Mouse (Mus musculus) liver, embryonic 14.5 days (tissue): ENCODE results near the gene Gpr153. TPM values are rescaled to one million over a fixed set of nuclear protein-coding genes. Genes with fewer than 3 reads are reported as not detected.

Source experiments
- ATAC-seq: fragments of 200-750 bp; cut with Nextera tagmentation; 2 replicates; pipeline ENCODE4 v1.8.0; 2017; ENCODE audit warnings: moderate number of reproducible peaks, mild to moderate bottlenecking, moderate library complexity; ENCODE audit not compliant: insufficient read depth
- DNase-seq, 3 experiments: peaks; one replicate each; pipeline ENCODE4 v3.0.0-alpha.2; 2012 to 2013; ENCODE audit warnings: low read depth in 3 of 3, low spot score in 3 of 3
- H3K27ac ChIP-seq: fragments of 300-500 bp; sonication (generic); 2 replicates; pipeline ENCODE4 v1.5.1; 2014; ENCODE audit warnings: moderate library complexity, mild to moderate bottlenecking, control low read depth, inconsistent platforms
- H3K27me3 ChIP-seq: fragments of 300-500 bp; sonication (generic); 2 replicates; pipeline ENCODE4 v1.6.1; 2014; ENCODE audit warnings: mild to moderate bottlenecking, low read length, moderate library complexity; ENCODE audit not compliant: control insufficient read depth, insufficient read depth
- H3K36me3 ChIP-seq: fragments of 300-500 bp; sonication (generic); replicated peaks from 2 replicates; pipeline ENCODE4 v1.6.1; 2014; ENCODE audit warnings: low read depth; ENCODE audit not compliant: control insufficient read depth, insufficient read depth
- H3K4me1 ChIP-seq, 2 experiments: fragments of 200-500 bp in 1 of 2; fragments of 300-500 bp in 1 of 2; sonication (generic) in 1 of 2; replicated peaks; 2 replicates each; pipeline ENCODE4 v1.6.1; 2012 to 2014; ENCODE audit warnings: antibody characterized with exemption in 1 of 2, inconsistent platforms in 1 of 2, low read length in 1 of 2; ENCODE audit not compliant: control insufficient read depth in 2 of 2, insufficient read depth in 2 of 2
- H3K4me2 ChIP-seq: fragments of 300-500 bp; sonication (generic); 2 replicates; pipeline ENCODE4 v1.6.1; 2014; ENCODE audit warnings: low read depth, mild to moderate bottlenecking, control low read depth, moderate library complexity
- H3K4me3 ChIP-seq, 2 experiments: fragments of 200-500 bp in 1 of 2; fragments of 300-500 bp in 1 of 2; sonication (generic) in 1 of 2; 2 replicates each; pipeline ENCODE4 v1.5.1; 2012 to 2014; ENCODE audit warnings: low read depth in 2 of 2, low read length in 2 of 2, mild to moderate bottlenecking in 2 of 2, control low read depth in 1 of 2, inconsistent platforms in 1 of 2, moderate library complexity in 1 of 2; ENCODE audit not compliant: insufficient read depth in 1 of 2
- H3K9ac ChIP-seq: fragments of 300-500 bp; sonication (generic); replicated peaks from 2 replicates; pipeline ENCODE4 v1.6.1; 2014; ENCODE audit warnings: mild to moderate bottlenecking, control low read depth, moderate library complexity
- H3K9me3 ChIP-seq: fragments of 300-500 bp; sonication (generic); 2 replicates; pipeline ENCODE4 v1.6.1; 2016; ENCODE audit warnings: low read length, mixed read lengths; ENCODE audit not compliant: control insufficient read depth
- CTCF ChIP-seq: IDR thresholded peaks from 2 replicates; pipeline ENCODE4 v1.5.1; 2016; ENCODE audit warnings: antibody characterized with exemption, low read depth, control low read depth
- EP300 ChIP-seq: IDR thresholded peaks from 2 replicates; pipeline ENCODE4 v1.6.1; 2016; ENCODE audit warnings: antibody characterized with exemption, low read depth
- WGBS: fragments of 180-500 bp; shearing (Covaris S2); extraction: QIAGEN DNeasy Blood & Tissue Kit; methylation state at CpG from one replicate; pipeline ENCODE4 v1.1.7; 2014; ENCODE audit not compliant: insufficient replicate concordance; 5-methylcytosine and 5-hydroxymethylcytosine counted together
- polyA plus RNA-seq, 2 experiments: library from polyadenylated mRNA; depleted of rRNA in 1 of 2; stranded (reverse) in 1 of 2; unstranded in 1 of 2; fragments of >200 nt; fragmentation: Nextera tagmentation in 1 of 2; extraction: Ambion mirVana in 1 of 2; gene quantifications; 2 replicates each; pipeline versions ENCODE4 v1.2.1 to v1.2.3; 2012 to 2014

Gene Gpr153
- polyA plus RNA-seq, 2 experiments = 0.58 to 1.2 TPM

DNA sequence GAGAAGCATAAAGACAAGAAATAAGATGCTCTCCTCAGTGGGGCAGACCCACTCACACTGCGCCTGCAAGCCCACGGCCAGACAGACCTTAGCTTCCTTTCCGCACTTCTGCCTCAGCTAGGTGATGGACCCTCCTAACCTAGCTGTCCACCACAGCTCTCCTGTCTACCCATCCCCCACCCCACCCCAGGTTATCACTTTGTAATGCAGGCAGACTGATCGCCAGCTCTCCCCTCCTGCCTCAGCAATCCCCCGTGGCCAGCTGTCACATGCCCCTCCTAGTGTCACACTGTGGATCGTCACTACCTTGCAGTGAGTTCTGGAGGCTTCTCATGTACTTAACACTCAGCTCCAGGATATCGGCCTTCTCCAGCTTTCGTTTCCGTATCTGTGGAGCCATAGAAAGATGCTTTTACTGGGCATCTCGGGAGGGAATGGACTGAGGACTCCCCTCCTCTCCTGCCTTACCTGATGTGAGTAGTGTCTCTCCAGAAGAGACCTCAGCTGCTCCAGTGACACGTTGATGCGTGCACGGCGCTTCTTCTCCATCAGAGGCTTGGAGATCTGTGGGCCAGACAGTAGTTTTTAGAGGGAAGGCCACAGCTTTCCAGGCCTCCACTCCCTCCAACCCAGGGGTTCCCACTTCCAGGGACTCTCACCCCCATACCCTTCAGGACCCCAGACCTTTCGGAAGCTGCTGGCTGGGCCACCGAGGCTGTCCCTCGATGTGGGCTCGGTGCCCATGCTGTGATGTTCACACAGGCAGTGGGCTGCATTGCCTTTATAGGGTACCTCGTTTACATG lies 13.5 kb downstream of the Gpr153 start:
- WGBS = 23% methylated on average over 19 of the region's 19 CpGs
- Histone ChIP-seq H3K9me3 (no peaks in the 10 kb centered on the region), H3K9ac (no peak overlapping the region), H3K4me2 (no peak overlapping the region), H3K27me3 (peaks cover 90% of the 10 kb centered on the region), H3K36me3 (no peaks in the 10 kb centered on the region), H3K27ac (no peak overlapping the region), H3K4me1 (no peaks in the 10 kb centered on the region), H3K4me3 (no peak overlapping the region)
- DNase-seq (no peak), ATAC-seq (no peak)
- no peak for TF ChIP-seq CTCF
- TF ChIP-seq EP300 = no peak

DNA sequence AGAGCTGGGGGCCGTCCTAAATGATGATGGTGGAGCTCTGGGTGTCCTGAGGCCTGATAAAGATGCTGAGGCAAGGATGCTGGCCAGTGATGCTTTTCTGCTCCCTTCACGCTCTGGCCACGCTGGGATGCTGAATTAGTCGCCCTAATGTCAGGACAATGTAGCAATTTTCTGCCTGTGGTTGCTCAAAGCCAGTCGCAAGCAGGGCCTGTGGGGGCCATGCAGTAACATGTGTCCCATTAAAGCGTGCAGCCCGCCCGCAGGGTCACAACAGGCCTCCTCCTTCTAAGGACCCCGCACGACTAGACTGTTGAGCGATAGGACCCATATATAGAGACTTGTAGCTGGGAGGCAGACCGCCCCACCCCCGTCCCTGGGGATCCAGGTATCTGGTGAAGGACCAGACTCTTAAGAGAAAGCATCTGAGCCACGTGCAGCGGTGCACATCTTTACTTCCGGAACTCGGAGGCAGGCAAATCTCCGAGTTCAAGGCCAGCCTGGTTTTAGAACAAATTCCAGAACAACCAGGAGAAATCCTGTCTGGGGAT lies 14.4 kb downstream of the Gpr153 start:
- no peak for DNase-seq
- Histone ChIP-seq H3K27ac (no peak overlapping the region), H3K4me1 (no peaks in the 10 kb centered on the region), H3K27me3 (peaks cover 84% of the 10 kb centered on the region), H3K9me3 (no peaks in the 10 kb centered on the region), H3K36me3 (no peaks in the 10 kb centered on the region), H3K9ac (no peak overlapping the region), H3K4me3 (no peak overlapping the region), H3K4me2 (no peak overlapping the region)
- 55% methylated on average over 18 of the region's 18 CpGs for WGBS
- no peak for ATAC-seq
- TF ChIP-seq EP300 (no peak), CTCF (no peak)

DNA sequence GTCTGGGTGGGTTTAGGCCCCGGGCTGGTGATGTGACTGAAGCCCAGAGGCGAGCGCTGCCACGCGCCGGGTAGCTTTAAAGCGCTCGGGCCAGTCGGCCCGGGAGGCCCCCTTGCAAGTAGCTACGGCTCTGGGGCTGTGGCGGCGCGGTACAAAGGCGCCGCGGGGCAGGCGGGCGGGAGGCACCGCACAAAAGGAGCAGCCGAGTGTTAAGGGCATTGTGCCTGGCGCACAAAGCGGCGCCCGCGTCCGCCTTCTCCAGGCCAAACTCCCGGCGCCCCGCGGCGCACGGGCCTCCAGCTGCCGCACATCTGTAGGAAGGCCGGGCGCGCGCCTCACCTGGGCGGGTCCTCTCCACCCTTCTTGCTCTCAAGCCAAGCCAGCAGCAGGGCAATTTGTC lies 16.4 kb downstream of the Gpr153 start:
- Histone ChIP-seq H3K4me3 (no peak overlapping the region), H3K27ac (no peak overlapping the region), H3K36me3 (no peaks in the 10 kb centered on the region), H3K4me1 (peaks cover under 1 to 3% of the 10 kb centered on the region in 2 experiments), H3K27me3 (peaks cover 65% of the 10 kb centered on the region), H3K4me2 (no peak overlapping the region), H3K9ac (no peak overlapping the region), H3K9me3 (no peaks in the 10 kb centered on the region)
- no peak for DNase-seq
- TF ChIP-seq EP300 (no peak), CTCF (no peak)
- 2% methylated on average over 37 of the region's 39 CpGs for WGBS
- no peak for ATAC-seq

DNA sequence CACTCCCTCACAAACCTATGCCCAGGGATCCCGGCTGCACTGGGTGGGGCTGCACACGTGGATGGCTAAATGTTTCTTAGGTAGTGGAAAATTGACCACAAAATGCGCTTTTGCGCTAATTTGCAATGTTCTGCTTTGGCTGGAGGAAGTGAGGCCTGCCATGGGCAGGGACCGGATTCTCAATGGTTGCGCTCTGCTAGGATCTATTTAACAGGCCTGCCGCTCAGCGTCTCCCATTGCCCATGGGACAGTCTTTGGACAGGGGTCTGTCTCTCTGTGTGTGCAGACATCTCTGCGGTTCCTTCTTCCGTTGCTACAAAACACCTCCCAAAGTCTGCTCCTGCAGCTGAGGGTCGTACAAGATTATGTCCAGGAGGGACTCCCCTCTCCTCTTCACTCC lies 17.0 kb downstream of the Gpr153 start:
- H3K36me3 ChIP-seq = no peaks in the 10 kb centered on the region
- H3K9me3 ChIP-seq = no peaks in the 10 kb centered on the region
- no peak overlapping the region for H3K4me2 ChIP-seq
- DNase-seq (no peak), ATAC-seq (no peak)
- H3K9ac ChIP-seq = no peak overlapping the region
- H3K27me3 ChIP-seq = peaks cover 60% of the 10 kb centered on the region
- 19% methylated on average over 11 of the region's 11 CpGs for WGBS
- TF ChIP-seq EP300 = no peak
- TF ChIP-seq CTCF = no peak
- H3K27ac ChIP-seq = no peak overlapping the region
- peaks cover 7 to 9% of the 10 kb centered on the region in 2 experiments for H3K4me1 ChIP-seq
- H3K4me3 ChIP-seq = no peak overlapping the region

DNA sequence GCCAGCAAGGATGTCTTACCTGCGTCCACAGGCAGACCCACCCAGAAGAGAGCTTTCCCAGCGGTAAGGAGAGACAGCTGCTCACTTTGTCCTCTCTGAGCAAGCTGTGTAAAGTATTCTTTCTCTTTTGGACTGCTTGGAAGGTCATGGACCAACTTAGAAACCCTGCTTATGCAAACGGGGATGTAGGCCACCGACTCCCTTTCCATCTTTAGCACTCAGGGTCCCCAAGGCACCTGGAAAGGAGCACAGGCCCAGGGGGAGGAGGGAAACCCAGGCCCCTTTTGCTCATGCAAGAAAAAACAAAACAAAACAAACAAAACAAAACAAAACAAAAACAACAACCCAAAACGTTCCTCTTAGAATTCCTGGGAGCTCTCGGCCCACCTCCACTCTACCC lies 17.5 kb downstream of the Gpr153 start, which contains the start of gene Hes3:
TSS of gene Hes3 (minus strand) at position 101 of the 400 bp plus-strand sequence.
- DNase-seq (no peak), ATAC-seq (no peak)
- Histone ChIP-seq H3K4me1 (peaks cover 7 to 12% of the 10 kb centered on the region in 2 experiments), H3K36me3 (no peaks in the 10 kb centered on the region), H3K4me2 (no peak within 1 kb of the TSS), H3K4me3 (no peak within 1 kb of the TSS), H3K9me3 (no peaks in the 10 kb centered on the region), H3K9ac (no peak within 1 kb of the TSS), H3K27me3 (peaks cover 55% of the 10 kb centered on the region), H3K27ac (no peak within 1 kb of the TSS)
- WGBS = 29% methylated on average over 6 of the region's 6 CpGs
- TF ChIP-seq EP300 (no peak), CTCF (no peak)
